ENCODE assay signal across 18 mouse cellular contexts in genomic region chr5:126281057-126281728, GRCm38 (mm10).
A peak's percentile ranks its signal among the peaks of the same experiment; 100 is the strongest.
DNase-seq lines count a peak whose midpoint lies in the region; ATAC-seq and TF ChIP-seq lines count a peak whose summit lies in the region.
"Had no signal": no experiment of that assay in that cellular context is flagged by ENCODE, and none has a peak within 500 bp of the region (broad histone marks: within the 10 kb centered on the region; RNA-seq: fewer than 3 reads in every experiment).

No protein-coding gene starts in this region.

- intact Hi-C loops in heart, adult 2 months (cut with DNase I): no loop called here

- H3K4me1 ChIP-seq in heart, adult 2 months (ENCODE audit: control insufficient read depth, insufficient read depth, low read length): no peaks in the 10 kb centered on the region
- peaks cover 10% of the 10 kb centered on the region; the same call in 1 of the 2 replicates for H3K4me1 ChIP-seq in limb, embryonic 14.5 days (ENCODE audit: control insufficient read depth, insufficient read depth, low read length)
- H3K4me1 ChIP-seq: heart, embryonic 12.5 days; liver, embryonic 13.5 days had no signal

- peak; percentile 23 for DNase-seq in heart, adult 11 months
- DNase-seq in heart, adult 2 months: no peak
- peak; percentile 14 for DNase-seq in 3134 (ENCODE audit: extremely low read depth, insufficient read length, low spot score)
- peak; percentile 39 for DNase-seq in brain, embryonic 14.5 days (ENCODE audit: low read depth)
- peak; percentile 38 for DNase-seq in limb, embryonic 14.5 days (ENCODE audit: low spot score)
- DNase-seq in T-cell, adult 2 months (ENCODE audit: low spot score): no peak
- DNase-seq in thymus, postnatal 25 days: no peak
- DNase-seq: cerebellum, adult 11-12 months; gastrocnemius, postnatal 10 days; kidney, adult 9 months; liver, embryonic 13.5 days; lung, postnatal 14 days; right cerebral cortex, postnatal 14 days had no signal

- H3K27ac ChIP-seq in heart, adult 2 months: no peak overlapping the region
- H3K27ac ChIP-seq in limb, embryonic 14.5 days (replicated peaks; ENCODE audit: low read depth, low read length): peak overlapping the region; percentile 39
- H3K27ac ChIP-seq: hindbrain, embryonic 15.5 days; left cerebral cortex, adult 2 months; liver, embryonic 13.5 days had no signal

- TF ChIP-seq CTCF in heart, adult 2 months (IDR thresholded peaks at IDR 0.05): no peak
- no peak for TF ChIP-seq CTCF in brain, embryonic 14.5 days (IDR thresholded peaks at IDR 0.05; ENCODE audit: borderline replicate concordance, extremely low read depth, insufficient read depth, insufficient read length)

- no peak overlapping the region for H3K4me3 ChIP-seq in heart, adult 2 months
- H3K4me3 ChIP-seq in limb, embryonic 14.5 days (replicated peaks; ENCODE audit: low read length): no peak overlapping the region
- H3K4me3 ChIP-seq: heart, embryonic 12.5 days; hindbrain, embryonic 15.5 days; left cerebral cortex, adult 2 months; liver, embryonic 13.5 days had no signal

- no peaks in the 10 kb centered on the region for H3K27me3 ChIP-seq in heart, adult 2 months (ENCODE audit: control insufficient read depth, insufficient read depth, low read length)
- H3K27me3 ChIP-seq in limb, embryonic 14.5 days (ENCODE audit: control insufficient read depth, insufficient read depth, low read length): no peaks in the 10 kb centered on the region
- H3K27me3 ChIP-seq: heart, embryonic 12.5 days; liver, embryonic 13.5 days had no signal

- H3K79me2 ChIP-seq in heart, adult 2 months (replicated peaks; ENCODE audit: control insufficient read depth, insufficient read depth, low read length): no peaks in the 10 kb centered on the region

- H3K4me2 ChIP-seq in limb, embryonic 14.5 days (replicated peaks; ENCODE audit: low read depth, low read length, severe bottlenecking): peak overlapping the region; percentile 21; the same call in 1 of the 2 replicates
- H3K4me2 ChIP-seq: heart, embryonic 12.5 days; hindbrain, embryonic 15.5 days; liver, embryonic 13.5 days had no signal

- TF ChIP-seq POLR2A in heart, adult 2 months (IDR thresholded peaks at IDR 0.05; ENCODE audit: insufficient read depth, low read depth, low read length): no peak
- TF ChIP-seq POLR2A in brain, embryonic 14.5 days (IDR thresholded peaks at IDR 0.05; ENCODE audit: borderline replicate concordance, extremely low read depth, insufficient read depth, insufficient read length, poor library complexity, severe bottlenecking): no peak
- TF ChIP-seq POLR2A in limb, embryonic 14.5 days (IDR thresholded peaks at IDR 0.05; ENCODE audit: borderline replicate concordance, extremely low read depth, insufficient read depth, insufficient read length): no peak

- TF ChIP-seq EP300 in heart, adult 2 months (IDR thresholded peaks at IDR 0.05; ENCODE audit: insufficient read depth, low read depth, low read length): no peak

- WGBS in heart, adult 2 months: 34% methylated on average over 10 of the region's 10 CpGs
- 17% methylated on average over 10 of the region's 10 CpGs for WGBS in limb, embryonic 14.5 days

- H3K9ac ChIP-seq in heart, adult 2 months (ENCODE audit: low read depth, low read length): no peak overlapping the region
- H3K9ac ChIP-seq in limb, embryonic 14.5 days (ENCODE audit: low read depth, low read length, severe bottlenecking): no peak overlapping the region
- H3K9ac ChIP-seq: heart, embryonic 12.5 days; hindbrain, embryonic 15.5 days; liver, embryonic 13.5 days had no signal

- no peaks in the 10 kb centered on the region for H3K9me3 ChIP-seq in limb, embryonic 14.5 days (ENCODE audit: control insufficient read depth, low read length)
- H3K9me3 ChIP-seq: hindbrain, embryonic 15.5 days; liver, embryonic 13.5 days had no signal

- H3K36me3 ChIP-seq in heart, adult 2 months (ENCODE audit: control insufficient read depth, insufficient read depth, low read length): no peaks in the 10 kb centered on the region
- no peaks in the 10 kb centered on the region for H3K36me3 ChIP-seq in limb, embryonic 14.5 days (ENCODE audit: control insufficient read depth, insufficient read depth, low read length)
- H3K36me3 ChIP-seq: heart, embryonic 12.5 days; hindbrain, embryonic 15.5 days; liver, embryonic 13.5 days had no signal

- no peak for ATAC-seq in limb, embryonic 14.5 days (ENCODE audit: low FRiP score, low read depth)
- ATAC-seq in megakaryocyte, adult 5-6 weeks (ENCODE audit: poor library complexity, severe bottlenecking): no peak
- ATAC-seq: activated CD4-positive, CD25-positive, alpha-beta regulatory T cell, adult 4 months had no signal

Comparison
In these comparisons a context has a peak if more than half of its experiments do, and no peak if none do; other contexts are left out.
1. DNase-seq: peak in heart, adult 11 months (single experiment), 3134 (single experiment), brain, embryonic 14.5 days (single experiment) and limb, embryonic 14.5 days (single experiment); none in heart, adult 2 months (0 of 2), T-cell, adult 2 months (single experiment) and thymus, postnatal 25 days (single experiment).